Mouse (Mus musculus) heart, embryonic 15.5 days (tissue): ENCODE data around the gene Pcnx4. TPM values are rescaled to one million over a fixed set of nuclear protein-coding genes. Genes with fewer than 3 reads are reported as not detected.
"Not testable (repeated sequence)": the region's sequence is repeated elsewhere in the genome, so short reads cannot be mapped to it uniquely, and the experiment has no call there.

Experiments
- ATAC-seq: fragments of 200-750 bp; cut with Nextera tagmentation; replicated peaks from 2 replicates; pipeline ENCODE4 v1.8.0; 2017; ENCODE audit warnings: low read depth, moderate TSS enrichment; ENCODE audit not compliant: insufficient number of reproducible peaks, insufficient read depth, low FRiP score
- H3K27ac ChIP-seq: fragments of 300-500 bp; sonication (generic); 2 replicates; pipeline ENCODE4 v1.5.1; 2015; ENCODE audit warnings: mild to moderate bottlenecking, inconsistent platforms
- H3K27me3 ChIP-seq: fragments of 300-500 bp; sonication (generic); 2 replicates; pipeline ENCODE4 v1.6.1; 2015; ENCODE audit warnings: inconsistent platforms
- H3K36me3 ChIP-seq: fragments of 300-500 bp; sonication (generic); 2 replicates; pipeline ENCODE4 v1.6.1; 2015; ENCODE audit warnings: mild to moderate bottlenecking, inconsistent platforms
- H3K4me1 ChIP-seq: fragments of 300-500 bp; sonication (generic); replicated peaks from 2 replicates; pipeline ENCODE4 v1.6.1; 2015; ENCODE audit warnings: inconsistent platforms
- H3K4me2 ChIP-seq: fragments of 300-500 bp; sonication (generic); 2 replicates; pipeline ENCODE4 v1.6.1; 2015; ENCODE audit warnings: inconsistent platforms, mild to moderate bottlenecking, moderate library complexity
- H3K4me3 ChIP-seq: fragments of 300-500 bp; sonication (generic); 2 replicates; pipeline ENCODE4 v1.5.1; 2015; ENCODE audit warnings: mild to moderate bottlenecking, inconsistent platforms
- H3K9ac ChIP-seq: fragments of 300-500 bp; sonication (generic); 2 replicates; pipeline ENCODE4 v1.6.1; 2015; ENCODE audit warnings: mild to moderate bottlenecking, inconsistent platforms
- H3K9me3 ChIP-seq: fragments of 300-500 bp; sonication (generic); replicated peaks from 2 replicates; pipeline ENCODE4 v1.6.1; 2016; ENCODE audit warnings: inconsistent platforms
- WGBS: fragments of 180-500 bp; shearing (Covaris S2); methylation state at CpG from one replicate; pipeline ENCODE4 v1.1.7; 2015; ENCODE audit warnings: mixed read lengths; 5-methylcytosine and 5-hydroxymethylcytosine counted together
- polyA plus RNA-seq: library from polyadenylated mRNA; unstranded; fragments of >200 nt; fragmentation: Nextera tagmentation; extraction: Ambion mirVana; gene quantifications from 2 replicates; pipeline ENCODE4 v1.2.1, GENCODE M21; 2015

Gene Pcnx4
- polyA plus RNA-seq, 1 experiment from 2014 or later, result 5.8 TPM

DNA sequence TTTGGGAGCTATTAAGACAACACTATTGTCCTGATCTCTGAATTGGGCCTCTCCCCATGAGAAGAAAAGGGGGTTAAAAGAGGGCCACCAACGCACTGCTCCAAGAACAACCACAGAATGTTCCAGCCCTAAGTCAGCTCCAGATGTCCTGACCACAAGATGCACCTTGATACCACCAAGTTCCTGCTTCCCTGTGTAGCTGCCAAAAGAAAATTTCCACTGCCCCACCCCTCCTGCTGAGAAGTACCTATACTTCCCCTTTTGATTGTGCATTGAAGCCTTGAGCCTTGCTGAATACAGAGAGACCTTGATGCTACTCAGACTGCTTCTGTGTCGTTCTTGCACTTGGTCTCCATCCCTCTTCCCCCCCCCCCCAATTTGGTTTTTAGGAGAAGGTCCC is 62.5 kb downstream of the Pcnx4 start:
- H3K27ac ChIP-seq, H3K36me3 ChIP-seq, H3K4me3 ChIP-seq, H3K27me3 ChIP-seq, H3K9me3 ChIP-seq, H3K4me2 ChIP-seq, ATAC-seq, H3K4me1 ChIP-seq, H3K9ac ChIP-seq: not testable (repeated sequence)
- 88% methylated on average over 2 of the region's 2 CpGs for WGBS

- Histone ChIP-seq H3K4me3 (no peak overlapping the region), H3K27ac (no peak overlapping the region), H3K4me2 (no peak overlapping the region), H3K27me3 (no peaks in the 10 kb centered on the region), H3K36me3 (no peaks in the 10 kb centered on the region), H3K4me1 (no peaks in the 10 kb centered on the region), H3K9ac (no peak overlapping the region), H3K9me3 (no peaks in the 10 kb centered on the region)
- WGBS, result 85% methylated on average over 3 of the region's 3 CpGs
- ATAC-seq, result no peak
These were observed 75.9 kb downstream of the Pcnx4 start for GRCm38 (mm10) chr12:72612053-72612452.

GRCm38 (mm10) chr12:72620856-72621255 is 84.7 kb downstream of the Pcnx4 start:
- H3K9ac ChIP-seq, result no peak overlapping the region
- H3K36me3 ChIP-seq, result no peaks in the 10 kb centered on the region
- H3K27ac ChIP-seq, result no peak overlapping the region
- H3K9me3 ChIP-seq, result no peaks in the 10 kb centered on the region
- 89% methylated on average over 7 of the region's 7 CpGs for WGBS
- no peaks in the 10 kb centered on the region for H3K27me3 ChIP-seq
- H3K4me1 ChIP-seq, result no peaks in the 10 kb centered on the region
- ATAC-seq, result no peak
- no peak overlapping the region for H3K4me2 ChIP-seq
- H3K4me3 ChIP-seq, result no peak overlapping the region

DNA sequence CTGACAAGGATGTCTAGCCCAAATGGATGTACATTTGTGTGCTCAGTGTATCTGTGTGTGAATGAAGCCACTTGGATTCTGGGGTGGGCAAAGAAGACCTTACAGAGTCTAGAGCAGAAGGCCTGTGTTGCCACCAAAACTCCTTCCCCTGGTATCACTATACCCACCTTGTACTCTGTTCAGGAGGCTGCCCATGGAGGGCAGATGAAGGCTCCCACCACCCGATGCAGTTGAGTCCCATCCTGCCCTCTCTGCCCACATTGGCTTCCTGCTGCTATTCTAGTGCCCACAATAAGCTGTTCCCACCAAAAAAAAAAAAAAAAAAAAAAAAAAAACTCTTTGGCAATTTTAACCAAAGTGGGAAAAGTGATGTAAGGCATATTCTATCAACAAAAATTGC is 85.3 kb downstream of the Pcnx4 start:
- ATAC-seq, result no peak
- 71% methylated on average over 1 of the region's 1 CpGs for WGBS
- Histone ChIP-seq H3K9ac (no peak overlapping the region), H3K27me3 (no peaks in the 10 kb centered on the region), H3K9me3 (no peaks in the 10 kb centered on the region), H3K27ac (no peak overlapping the region), H3K4me3 (no peak overlapping the region), H3K36me3 (no peaks in the 10 kb centered on the region), H3K4me2 (no peak overlapping the region), H3K4me1 (no peaks in the 10 kb centered on the region)

GRCm38 (mm10) chr12:72622853-72623496 is 86.8 kb downstream of the Pcnx4 start:
- Histone ChIP-seq H3K4me2 (no peak overlapping the region), H3K27me3 (no peaks in the 10 kb centered on the region), H3K4me3 (no peak overlapping the region), H3K36me3 (no peaks in the 10 kb centered on the region), H3K9ac (no peak overlapping the region), H3K9me3 (no peaks in the 10 kb centered on the region), H3K27ac (no peak overlapping the region), H3K4me1 (no peaks in the 10 kb centered on the region)
- WGBS, result 51% methylated on average over 5 of the region's 5 CpGs
- ATAC-seq, result no peak

DNA sequence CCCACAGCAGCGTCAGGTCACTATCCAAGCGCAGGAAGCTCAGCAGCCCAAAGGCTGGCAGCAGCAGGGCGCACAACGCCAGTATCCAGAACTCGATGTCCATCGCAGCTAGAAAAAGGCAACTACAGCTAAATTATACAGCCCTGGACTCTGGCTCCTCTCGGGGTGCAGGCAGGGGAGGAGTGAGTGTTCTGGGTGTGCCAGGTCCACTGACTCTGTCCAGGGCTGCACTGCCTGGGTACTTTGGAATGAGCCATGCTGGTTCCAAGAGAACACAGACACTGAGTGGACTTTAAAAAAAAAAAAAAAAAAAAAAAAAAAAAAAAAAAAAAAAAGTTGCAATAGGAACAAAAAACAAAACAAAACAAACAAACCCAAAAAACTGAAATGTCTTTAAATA is 92.6 kb downstream of the Pcnx4 start:
- Histone ChIP-seq H3K9ac (no peak overlapping the region), H3K4me3 (no peak overlapping the region), H3K27me3 (no peaks in the 10 kb centered on the region), H3K4me1 (no peaks in the 10 kb centered on the region), H3K36me3 (no peaks in the 10 kb centered on the region), H3K9me3 (no peaks in the 10 kb centered on the region), H3K4me2 (no peak overlapping the region), H3K27ac (no peak overlapping the region)
- 84% methylated on average over 7 of the region's 7 CpGs for WGBS
- no peak for ATAC-seq

Other genes with a start within 250 kb of the Pcnx4 start
- gene Rtn1, start 127.3 kb upstream of the Pcnx4 start, polyA plus RNA-seq, result 12.8 and 28.2 TPM in 2 replicates
- 0.64 and 1.1 TPM in 2 replicates for gene Lrrc9, start 94.5 kb upstream of the Pcnx4 start, polyA plus RNA-seq
- not detected in 2 replicates for gene Gm4756, start 113.3 kb downstream of the Pcnx4 start, polyA plus RNA-seq
- gene Dhrs7, start 128.5 kb downstream of the Pcnx4 start, polyA plus RNA-seq, result 74.7 and 82.9 TPM in 2 replicates
- gene Ppm1a, start 221.1 kb downstream of the Pcnx4 start, polyA plus RNA-seq, result 36.6 and 43.5 TPM in 2 replicates